Mouse (Mus musculus): ENCODE measurements around the gene Tex48. TPM values are rescaled to one million over a fixed set of nuclear protein-coding genes. Genes with fewer than 3 reads are reported as not detected.

The Tex48 gene
- polyA plus RNA-seq (2017; shearing (Covaris generic)), result not detected

DNA sequence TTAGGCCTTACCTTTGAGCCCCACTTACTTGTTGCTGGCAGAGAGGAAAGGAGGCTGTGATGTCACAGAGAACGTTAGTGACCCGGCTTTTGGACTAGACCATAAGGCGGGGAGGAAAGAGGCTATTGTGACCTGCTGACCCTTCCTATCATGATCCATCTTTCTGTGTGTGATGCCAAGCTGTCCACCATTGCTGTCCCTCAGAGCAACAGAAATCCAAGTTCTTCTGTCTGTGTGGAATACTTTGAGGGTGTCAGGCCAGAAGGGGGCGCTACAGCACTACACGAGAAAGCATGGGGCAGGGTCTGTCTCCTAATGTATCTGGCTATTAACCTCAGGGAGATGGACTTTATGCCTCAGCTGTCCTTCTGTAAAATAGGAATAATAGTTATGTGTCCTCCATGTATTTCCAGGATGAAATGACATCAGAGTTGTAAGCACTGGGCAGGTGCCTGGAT is at the start of gene Tex48:
Gene Tex48 (minus strand): TSS at position 51 of the 458 bp plus-strand sequence.

DNA sequence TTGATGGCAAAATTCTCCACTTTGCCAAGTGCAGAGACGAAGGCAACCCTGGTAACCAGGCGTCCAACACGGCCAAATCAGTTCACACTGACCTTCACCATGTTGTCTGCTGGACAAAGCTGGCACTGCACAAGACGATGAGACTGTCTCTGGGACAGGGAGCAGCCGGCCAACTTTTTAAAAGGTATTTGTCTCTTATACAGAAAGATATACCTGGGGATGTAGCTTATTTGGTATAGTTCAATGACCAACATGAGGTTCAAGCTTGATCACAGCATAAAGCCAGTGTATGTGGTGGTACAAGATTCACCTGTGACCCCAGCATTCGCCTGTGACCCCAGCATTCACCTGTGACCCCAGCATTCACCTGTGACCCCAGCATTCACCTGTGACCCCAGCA is 41.1 kb upstream of the Tex48 start, which contains the start of gene Gm11214:
Gene Gm11214 (minus strand): TSS at position 101 of the 400 bp plus-strand sequence.

DNA sequence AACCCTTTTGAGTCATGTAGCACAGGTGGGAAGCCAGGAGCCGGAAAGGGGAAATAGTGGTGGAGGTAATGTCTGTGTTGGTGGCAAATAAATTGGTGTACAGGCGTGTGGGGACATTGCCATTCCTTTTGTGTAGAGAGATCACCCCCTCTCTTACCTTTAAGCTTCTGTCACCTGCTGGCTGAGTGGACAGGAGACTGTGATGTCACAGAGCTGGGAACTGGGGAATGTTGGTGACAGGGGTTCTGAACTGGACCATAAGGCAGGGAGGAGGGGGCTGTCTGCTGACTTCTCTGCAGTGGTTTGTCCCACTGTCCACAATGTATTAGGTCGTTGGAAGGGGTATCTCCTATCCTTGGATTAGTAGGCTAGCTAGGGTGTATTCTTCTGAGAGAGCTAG is 17.3 kb downstream of the Tex48 start, which contains the start of gene Gm11213:
Gene Gm11213 (minus strand): TSS at position 317 of the 400 bp plus-strand sequence.

DNA sequence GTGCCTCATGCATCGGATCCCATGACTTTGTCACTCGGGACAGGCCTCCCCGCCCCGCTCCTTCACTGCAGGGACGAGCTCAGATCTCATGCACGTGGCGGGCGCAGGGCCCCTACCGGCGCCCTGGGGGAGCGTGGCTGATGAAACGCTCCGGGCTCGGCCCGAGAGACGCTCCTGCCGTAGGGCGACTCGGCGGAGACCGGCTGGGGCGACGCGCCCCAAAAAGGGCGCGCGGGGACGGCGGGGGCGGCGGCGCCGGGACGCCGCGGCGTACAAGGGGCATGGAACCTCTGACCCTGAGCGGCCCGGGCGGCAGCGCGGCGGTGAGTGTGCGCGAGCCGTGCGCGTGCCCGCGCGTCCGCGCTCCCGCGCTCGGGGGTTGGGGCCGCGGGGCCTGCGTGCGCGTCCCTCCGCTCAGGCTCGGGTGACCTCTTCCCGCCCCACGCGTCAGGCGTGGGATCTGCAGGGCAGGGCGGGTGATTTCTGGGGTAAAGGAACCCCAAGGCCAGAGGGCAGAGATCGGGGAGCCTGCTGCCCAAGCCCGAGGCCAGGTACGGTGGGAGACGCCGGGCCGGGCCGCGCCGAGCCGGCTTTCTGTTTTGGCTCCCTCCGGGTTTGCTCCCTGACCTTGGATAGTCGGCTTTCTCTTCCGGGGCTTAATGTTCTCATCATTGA is 63.7 kb downstream of the Tex48 start, which contains the start of gene Tmem268:
Gene Tmem268 (plus strand): TSS at position 375 of the 675 bp plus-strand sequence.

Other genes starting within 250 kb of the Tex48 start
- gene Akna, start 219.1 kb downstream of the Tex48 start, polyA plus RNA-seq (2017; shearing (Covaris generic)), result 336 TPM
- gene Whrn, start 126.4 kb downstream of the Tex48 start, polyA plus RNA-seq (2017; shearing (Covaris generic)), result 5.0 TPM
- 112 TPM for gene Atp6v1g1, start 77.7 kb downstream of the Tex48 start, polyA plus RNA-seq (2017; shearing (Covaris generic))
- gene Tmem268, start 63.6 kb downstream of the Tex48 start, polyA plus RNA-seq (2017; shearing (Covaris generic)), result 19.9 TPM
- not detected for gene Gm11213, start 17.2 kb downstream of the Tex48 start, polyA plus RNA-seq (2017; shearing (Covaris generic))
- not detected for gene Gm11214, start 41.0 kb upstream of the Tex48 start, polyA plus RNA-seq (2017; shearing (Covaris generic))
- gene Tnfsf15, start 122.7 kb upstream of the Tex48 start, polyA plus RNA-seq (2017; shearing (Covaris generic)), result 0.63 TPM
- 370 TPM for gene Tnfsf8, start 238.9 kb upstream of the Tex48 start, polyA plus RNA-seq (2017; shearing (Covaris generic))